Mouse (Mus musculus): ENCODE data around the gene Fam129a. TPM values are rescaled to one million over a fixed set of nuclear protein-coding genes. Genes with fewer than 3 reads are reported as not detected.

Gene Fam129a
- polyA plus RNA-seq, 1 experiment: 6.4 TPM

GRCm38 (mm10) chr1:151659636-151660035 lies 88.7 kb downstream of the Fam129a start:
- no peaks in the 10 kb centered on the region for H3K27me3 ChIP-seq (ENCODE audit: control insufficient read depth, insufficient read depth, low read length)
- DNase-seq: no peak
- no peak overlapping the region for H3K27ac ChIP-seq (ENCODE audit: control insufficient read depth, insufficient read depth, low read length)
- H3K4me3 ChIP-seq (ENCODE audit: control insufficient read depth, insufficient read depth, low read length): no peak overlapping the region
- no peaks in the 10 kb centered on the region for H3K36me3 ChIP-seq (ENCODE audit: control insufficient read depth, insufficient read depth, low read length)
- TF ChIP-seq CTCF (IDR thresholded peaks at IDR 0.05; ENCODE audit: borderline replicate concordance, control insufficient read depth, extremely low read depth, insufficient read depth, low read length, poor library complexity) (no peak), POLR2A (IDR thresholded peaks at IDR 0.05; ENCODE audit: control insufficient read depth, extremely low read depth, insufficient read depth, low read length, poor library complexity) (no peak)
- WGBS: 91% methylated on average over 8 of the region's 8 CpGs
- no peaks in the 10 kb centered on the region for H3K4me1 ChIP-seq (replicated peaks; ENCODE audit: control insufficient read depth, insufficient read depth, low read length)

- Histone ChIP-seq H3K36me3 (ENCODE audit: control insufficient read depth, insufficient read depth, low read length) (no peaks in the 10 kb centered on the region), H3K4me3 (ENCODE audit: control insufficient read depth, insufficient read depth, low read length) (no peak overlapping the region), H3K27me3 (ENCODE audit: control insufficient read depth, insufficient read depth, low read length) (no peaks in the 10 kb centered on the region), H3K4me1 (replicated peaks; ENCODE audit: control insufficient read depth, insufficient read depth, low read length) (no peaks in the 10 kb centered on the region), H3K27ac (ENCODE audit: control insufficient read depth, insufficient read depth, low read length) (no peak overlapping the region)
- TF ChIP-seq CTCF (IDR thresholded peaks at IDR 0.05; ENCODE audit: borderline replicate concordance, control insufficient read depth, extremely low read depth, insufficient read depth, low read length, poor library complexity): no peak
- TF ChIP-seq POLR2A (IDR thresholded peaks at IDR 0.05; ENCODE audit: control insufficient read depth, extremely low read depth, insufficient read depth, low read length, poor library complexity): no peak
- 95% methylated on average over 4 of the region's 4 CpGs for WGBS
- no peak for DNase-seq
Measured at GRCm38 (mm10) chr1:151660251-151660650, 89.3 kb downstream of the Fam129a start.

GRCm38 (mm10) chr1:151660883-151661282 lies 89.9 kb downstream of the Fam129a start:
- Histone ChIP-seq H3K36me3 (ENCODE audit: control insufficient read depth, insufficient read depth, low read length) (no peaks in the 10 kb centered on the region), H3K4me3 (ENCODE audit: control insufficient read depth, insufficient read depth, low read length) (no peak overlapping the region), H3K27me3 (ENCODE audit: control insufficient read depth, insufficient read depth, low read length) (no peaks in the 10 kb centered on the region), H3K4me1 (replicated peaks; ENCODE audit: control insufficient read depth, insufficient read depth, low read length) (no peaks in the 10 kb centered on the region), H3K27ac (ENCODE audit: control insufficient read depth, insufficient read depth, low read length) (no peak overlapping the region)
- 64% methylated on average over 6 of the region's 6 CpGs for WGBS
- TF ChIP-seq POLR2A (IDR thresholded peaks at IDR 0.05; ENCODE audit: control insufficient read depth, extremely low read depth, insufficient read depth, low read length, poor library complexity) (no peak), CTCF (IDR thresholded peaks at IDR 0.05; ENCODE audit: borderline replicate concordance, control insufficient read depth, extremely low read depth, insufficient read depth, low read length, poor library complexity) (no peak)
- DNase-seq: no peak

- no peak for TF ChIP-seq CTCF (IDR thresholded peaks at IDR 0.05; ENCODE audit: borderline replicate concordance, control insufficient read depth, extremely low read depth, insufficient read depth, low read length, poor library complexity)
- TF ChIP-seq POLR2A (IDR thresholded peaks at IDR 0.05; ENCODE audit: control insufficient read depth, extremely low read depth, insufficient read depth, low read length, poor library complexity): no peak
- Histone ChIP-seq H3K4me1 (replicated peaks; ENCODE audit: control insufficient read depth, insufficient read depth, low read length) (no peaks in the 10 kb centered on the region), H3K36me3 (ENCODE audit: control insufficient read depth, insufficient read depth, low read length) (no peaks in the 10 kb centered on the region), H3K27me3 (ENCODE audit: control insufficient read depth, insufficient read depth, low read length) (no peaks in the 10 kb centered on the region), H3K27ac (ENCODE audit: control insufficient read depth, insufficient read depth, low read length) (no peak overlapping the region), H3K4me3 (ENCODE audit: control insufficient read depth, insufficient read depth, low read length) (no peak overlapping the region)
- no peak for DNase-seq
- WGBS: 91% methylated on average over 7 of the region's 7 CpGs
Measured at GRCm38 (mm10) chr1:151661684-151662439, 90.9 kb downstream of the Fam129a start.

GRCm38 (mm10) chr1:151662958-151663357 lies 92.0 kb downstream of the Fam129a start:
- no peaks in the 10 kb centered on the region for H3K4me1 ChIP-seq (replicated peaks; ENCODE audit: control insufficient read depth, insufficient read depth, low read length)
- no peaks in the 10 kb centered on the region for H3K36me3 ChIP-seq (ENCODE audit: control insufficient read depth, insufficient read depth, low read length)
- H3K27me3 ChIP-seq (ENCODE audit: control insufficient read depth, insufficient read depth, low read length): no peaks in the 10 kb centered on the region
- H3K4me3 ChIP-seq (ENCODE audit: control insufficient read depth, insufficient read depth, low read length): no peak overlapping the region
- no peak for DNase-seq
- WGBS: 78% methylated on average over 6 of the region's 6 CpGs
- H3K27ac ChIP-seq (ENCODE audit: control insufficient read depth, insufficient read depth, low read length): no peak overlapping the region
- TF ChIP-seq POLR2A (IDR thresholded peaks at IDR 0.05; ENCODE audit: control insufficient read depth, extremely low read depth, insufficient read depth, low read length, poor library complexity) (no peak), CTCF (IDR thresholded peaks at IDR 0.05; ENCODE audit: borderline replicate concordance, control insufficient read depth, extremely low read depth, insufficient read depth, low read length, poor library complexity) (no peak)

- DNase-seq: no peak
- H3K36me3 ChIP-seq (ENCODE audit: control insufficient read depth, insufficient read depth, low read length): no peaks in the 10 kb centered on the region
- no peak overlapping the region for H3K4me3 ChIP-seq (ENCODE audit: control insufficient read depth, insufficient read depth, low read length)
- H3K4me1 ChIP-seq (replicated peaks; ENCODE audit: control insufficient read depth, insufficient read depth, low read length): no peaks in the 10 kb centered on the region
- WGBS: 93% methylated on average over 10 of the region's 10 CpGs
- H3K27me3 ChIP-seq (ENCODE audit: control insufficient read depth, insufficient read depth, low read length): no peaks in the 10 kb centered on the region
- TF ChIP-seq POLR2A (IDR thresholded peaks at IDR 0.05; ENCODE audit: control insufficient read depth, extremely low read depth, insufficient read depth, low read length, poor library complexity): no peak
- no peak for TF ChIP-seq CTCF (IDR thresholded peaks at IDR 0.05; ENCODE audit: borderline replicate concordance, control insufficient read depth, extremely low read depth, insufficient read depth, low read length, poor library complexity)
- no peak overlapping the region for H3K27ac ChIP-seq (ENCODE audit: control insufficient read depth, insufficient read depth, low read length)
Measured at GRCm38 (mm10) chr1:151664384-151664783, 93.4 kb downstream of the Fam129a start.

Measured in thymus, adult 2 months (tissue).